Mouse (Mus musculus) brain, adult 2 months (tissue): ENCODE results near the gene Fam107a.

Source experiments
- DNase-seq: peaks from one replicate; pipeline ENCODE4 v3.0.0; 2011; ENCODE audit warnings: low read depth, low spot score

The Fam107a gene

GRCm38 (mm10) chr14:8317194-8318097 lies at the start of gene Fam107a:
Fam107a (minus strand) TSS chr14:8318023.
- DNase-seq, result no peak

GRCm38 (mm10) chr14:8367121-8367520 lies 49.3 kb upstream of the Fam107a start:
- no peak for DNase-seq

GRCm38 (mm10) chr14:8365833-8366232 lies 48.0 kb upstream of the Fam107a start:
- DNase-seq, result no peak

GRCm38 (mm10) chr14:8356836-8357235 lies 39.0 kb upstream of the Fam107a start:
- DNase-seq, result no peak

GRCm38 (mm10) chr14:8355999-8356501 lies 38.2 kb upstream of the Fam107a start:
- peak; percentile 89 for DNase-seq

- peak; percentile 48 for DNase-seq
These were observed 31.1 kb upstream of the Fam107a start for GRCm38 (mm10) chr14:8348927-8349326.

GRCm38 (mm10) chr14:8346255-8346997 lies 28.6 kb upstream of the Fam107a start:
- DNase-seq, result peak; percentile 91

- peak; percentile 92 for DNase-seq
These were observed 27.7 kb upstream of the Fam107a start for GRCm38 (mm10) chr14:8345566-8345965.

GRCm38 (mm10) chr14:8342509-8343106 lies 24.8 kb upstream of the Fam107a start:
- no peak for DNase-seq

- DNase-seq, result no peak
These were observed 22.4 kb upstream of the Fam107a start for GRCm38 (mm10) chr14:8340226-8340625.

GRCm38 (mm10) chr14:8335947-8336346 lies 18.1 kb upstream of the Fam107a start:
- no peak for DNase-seq

- peak; percentile 70 for DNase-seq
These were observed 16.7 kb upstream of the Fam107a start for GRCm38 (mm10) chr14:8334511-8334910.

GRCm38 (mm10) chr14:8332314-8333252 lies 14.8 kb upstream of the Fam107a start:
- DNase-seq, result no peak

- peak; percentile 92 for DNase-seq
These were observed 13.6 kb upstream of the Fam107a start for GRCm38 (mm10) chr14:8331307-8331905.

GRCm38 (mm10) chr14:8330390-8330789 lies 12.6 kb upstream of the Fam107a start:
- DNase-seq, result no peak

GRCm38 (mm10) chr14:8329552-8329951 lies 11.7 kb upstream of the Fam107a start:
- peak; percentile 69 for DNase-seq

- no peak for DNase-seq
These were observed 9.5 kb upstream of the Fam107a start for GRCm38 (mm10) chr14:8327371-8327770.

- no peak for DNase-seq
These were observed 9.1 kb upstream of the Fam107a start for GRCm38 (mm10) chr14:8326961-8327360.

- no peak for DNase-seq
These were observed 7.9 kb upstream of the Fam107a start for GRCm38 (mm10) chr14:8325746-8326145.

GRCm38 (mm10) chr14:8320528-8320927 lies 2.7 kb upstream of the Fam107a start:
- no peak for DNase-seq
